ENCODE assay signal across 8 mouse cellular contexts in genomic region chr8:111338370-111339208, GRCm38 (mm10). TPM values are rescaled to one million over a fixed set of nuclear protein-coding genes. Genes with fewer than 3 reads are reported as not detected.
A peak's percentile ranks its signal among the peaks of the same experiment; 100 is the strongest.
DNase-seq lines count a peak whose midpoint lies in the region; ATAC-seq and TF ChIP-seq lines count a peak whose summit lies in the region.

No protein-coding gene starts in this region.

- TF ChIP-seq CTCF in layer of hippocampus, adult 2 months (conservative IDR thresholded peaks at IDR 0.05), result no peak

- peak overlapping the region; percentile 7 for H3ac ChIP-seq in myocyte (ENCODE audit: control insufficient read depth, insufficient read length)

- no peaks in the 10 kb centered on the region for H3K36me3 ChIP-seq in embryonic facial prominence, embryonic 13.5 days
- H3K36me3 ChIP-seq in limb, embryonic 11.5 days (ENCODE audit: control insufficient read depth, insufficient read depth, low read length), result no peaks in the 10 kb centered on the region
- no peaks in the 10 kb centered on the region for H3K36me3 ChIP-seq in myocyte (ENCODE audit: control insufficient read depth, insufficient read depth)

- peaks cover 51% of the 10 kb centered on the region for H3K27me3 ChIP-seq in embryonic facial prominence, embryonic 13.5 days
- peaks cover 18% of the 10 kb centered on the region for H3K27me3 ChIP-seq in limb, embryonic 11.5 days (ENCODE audit: control insufficient read depth, insufficient read depth, low read length)
- no peaks in the 10 kb centered on the region for H3K27me3 ChIP-seq in myocyte (ENCODE audit: control insufficient read depth, insufficient read depth, insufficient read length)

- no peak for DNase-seq in layer of hippocampus, adult 2 months (ENCODE audit: low spot score in 2 of 2)
- no peak for DNase-seq in layer of hippocampus, postnatal 14 days (ENCODE audit: low spot score in 2 of 2)
- DNase-seq in limb, embryonic 11.5 days (ENCODE audit: low spot score), result no peak
- DNase-seq in urinary bladder, adult 18-20 months (ENCODE audit: low spot score in 2 of 2), result no peak
- no peak for DNase-seq in thymus, postnatal 14 days
- no peak for DNase-seq in embryo, embryonic 11 days

- H3K4me1 ChIP-seq in embryonic facial prominence, embryonic 13.5 days, result peaks cover 12% of the 10 kb centered on the region
- H3K4me1 ChIP-seq in limb, embryonic 11.5 days (ENCODE audit: control insufficient read depth, insufficient read depth, low read length), result 0 out of 2 replicates have a peak, but pooled peaks cover 3% of the 10 kb centered on the region

- no peak for ATAC-seq in embryonic facial prominence, embryonic 13.5 days (ENCODE audit: insufficient number of reproducible peaks, insufficient read depth, low FRiP score, low TSS enrichment, low read depth)
- ATAC-seq in limb, embryonic 11.5 days (ENCODE audit: insufficient number of reproducible peaks, low FRiP score, low TSS enrichment, low read depth), result no peak

- 43% methylated on average over 12 of the region's 12 CpGs for WGBS in embryonic facial prominence, embryonic 13.5 days
- WGBS in limb, embryonic 11.5 days, result 47% methylated on average over 12 of the region's 12 CpGs

- no peak overlapping the region for H3K27ac ChIP-seq in layer of hippocampus, adult 2 months
- H3K27ac ChIP-seq in embryonic facial prominence, embryonic 13.5 days, result no peak overlapping the region
- H3K27ac ChIP-seq in limb, embryonic 11.5 days (replicated peaks; ENCODE audit: low read depth, low read length), result no peak overlapping the region

- H3K9me3 ChIP-seq in embryonic facial prominence, embryonic 13.5 days, result no peaks in the 10 kb centered on the region
- H3K9me3 ChIP-seq in limb, embryonic 11.5 days (ENCODE audit: control insufficient read depth, low read length), result no peaks in the 10 kb centered on the region

- TF ChIP-seq POLR2A in myocyte (IDR thresholded peaks at IDR 0.05; ENCODE audit: insufficient read length, low read depth), result no peak

- no peak overlapping the region for H3K9ac ChIP-seq in embryonic facial prominence, embryonic 13.5 days
- H3K9ac ChIP-seq in limb, embryonic 11.5 days (ENCODE audit: low read length), result no peak overlapping the region

- H3K79me2 ChIP-seq in myocyte (ENCODE audit: control insufficient read depth, insufficient read depth), result no peaks in the 10 kb centered on the region

- H3K4me3 ChIP-seq in layer of hippocampus, adult 2 months, result peak overlapping the region; percentile 44
- peak overlapping the region; percentile 46 for H3K4me3 ChIP-seq in embryonic facial prominence, embryonic 13.5 days
- no peak overlapping the region; the same call in 1 of the 2 replicates for H3K4me3 ChIP-seq in limb, embryonic 11.5 days (ENCODE audit: low read depth, low read length)
- peak overlapping the region; percentile 50 for H3K4me3 ChIP-seq in myocyte

- peak overlapping the region; percentile 76 for H3K4me2 ChIP-seq in embryonic facial prominence, embryonic 13.5 days
- H3K4me2 ChIP-seq in limb, embryonic 11.5 days (ENCODE audit: low read depth, severe bottlenecking), result peak overlapping the region; percentile 54
- H3K4me2 ChIP-seq in myocyte (ENCODE audit: low read depth), result peak overlapping the region; percentile 63

TF ChIP-seq in myocyte, 11 proteins besides CTCF, POLR2A, EP300 and RAD21:
- TF ChIP-seq MAX (IDR thresholded peaks at IDR 0.05; ENCODE audit: low read depth), result no peak
- TF ChIP-seq SRF (IDR thresholded peaks at IDR 0.05; ENCODE audit: control insufficient read depth, insufficient read length, low read depth), result no peak
- TF ChIP-seq MYOD1 (IDR thresholded peaks at IDR 0.05; ENCODE audit: control insufficient read depth in 1 of 3, insufficient read length in 2 of 3, low read depth in 2 of 3), result no peak

RNA-seq across cellular contexts. Expression of gene Mlkl, which starts 0.6 kb away (rescaled TPM):
- 1 to 10 TPM in 1 of 2 experiments, under 1 TPM in 1; 0.22 to 1.1 TPM for total RNA-seq in layer of hippocampus, adult 2 months (2021)
- under 1 TPM; 0.37 to 0.91 TPM for total RNA-seq in layer of hippocampus, postnatal 14 days (2021)
- polyA plus RNA-seq in embryonic facial prominence, embryonic 13.5 days (2015; fragmentation: Nextera tagmentation; extraction: Ambion mirVana), result 0.69 and 0.72 TPM in 2 replicates
- polyA plus RNA-seq in limb, embryonic 11.5 days (2014; fragmentation: Nextera tagmentation; extraction: Ambion mirVana), result 0.20 and 0.44 TPM in 2 replicates
- polyA plus RNA-seq in myocyte (2012; fragmentation: generic; extraction: Trizol), result 14.5 TPM

RNA-seq across cellular contexts. Expression of gene Rfwd3, which starts 38.6 kb away (rescaled TPM):
- total RNA-seq in layer of hippocampus, adult 2 months (2021), result 10 to 100 TPM; 20.3 to 21.5 TPM
- 10 to 100 TPM; 19.7 to 20.3 TPM for total RNA-seq in layer of hippocampus, postnatal 14 days (2021)
- polyA plus RNA-seq in embryonic facial prominence, embryonic 13.5 days (2015; fragmentation: Nextera tagmentation; extraction: Ambion mirVana), result 48.3 and 50.1 TPM in 2 replicates
- 95.9 and 100 TPM in 2 replicates for polyA plus RNA-seq in limb, embryonic 11.5 days (2014; fragmentation: Nextera tagmentation; extraction: Ambion mirVana)
- 9.0 TPM for polyA plus RNA-seq in myocyte (2012; fragmentation: generic; extraction: Trizol)

RNA-seq across cellular contexts. Expression of gene Fa2h, which starts 55.0 kb away (rescaled TPM):
- total RNA-seq in layer of hippocampus, adult 2 months (2021), result 10 to 100 TPM; 22.0 to 23.1 TPM
- 10 to 100 TPM; 28.6 to 30.5 TPM for total RNA-seq in layer of hippocampus, postnatal 14 days (2021)
- 0.17 TPM in 1 of 2 replicates, not detected in the other for polyA plus RNA-seq in embryonic facial prominence, embryonic 13.5 days (2015; fragmentation: Nextera tagmentation; extraction: Ambion mirVana)
- not detected in 2 replicates for polyA plus RNA-seq in limb, embryonic 11.5 days (2014; fragmentation: Nextera tagmentation; extraction: Ambion mirVana)
- 0.54 TPM for polyA plus RNA-seq in myocyte (2012; fragmentation: generic; extraction: Trizol)
